Mouse (Mus musculus): ENCODE data around the gene Abhd5.

Gene Abhd5

GRCm38 (mm10) chr9:122415056-122415775 is 63.8 kb downstream of the Abhd5 start:
- DNase-seq (ENCODE audit: low spot score): no peak

- DNase-seq (ENCODE audit: low spot score): no peak
Observed at GRCm38 (mm10) chr9:122416617-122417016, 65.2 kb downstream of the Abhd5 start.

- DNase-seq (ENCODE audit: low spot score): peak; percentile 37
Observed at GRCm38 (mm10) chr9:122420195-122420756, 68.9 kb downstream of the Abhd5 start.

GRCm38 (mm10) chr9:122420772-122421764 is 69.7 kb downstream of the Abhd5 start:
- DNase-seq (ENCODE audit: low spot score): peak; percentile 81

GRCm38 (mm10) chr9:122421911-122422310 is 70.5 kb downstream of the Abhd5 start:
- no peak for DNase-seq (ENCODE audit: low spot score)

- no peak for DNase-seq (ENCODE audit: low spot score)
Observed at GRCm38 (mm10) chr9:122422706-122423105, 71.3 kb downstream of the Abhd5 start.

- DNase-seq (ENCODE audit: low spot score): no peak
Observed at GRCm38 (mm10) chr9:122423146-122423545, 71.7 kb downstream of the Abhd5 start.

GRCm38 (mm10) chr9:122424941-122425608 is 73.7 kb downstream of the Abhd5 start:
- peak; percentile 40 for DNase-seq (ENCODE audit: low spot score)

GRCm38 (mm10) chr9:122429058-122429649 is 77.7 kb downstream of the Abhd5 start:
- no peak for DNase-seq (ENCODE audit: low spot score)

- DNase-seq (ENCODE audit: low spot score): no peak
Observed at GRCm38 (mm10) chr9:122429685-122430084, 78.3 kb downstream of the Abhd5 start.

All from lung, postnatal 25 days (tissue).